Mouse (Mus musculus) embryonic facial prominence, embryonic 12.5 days (tissue): ENCODE results near the gene Zfp456. TPM values are rescaled to one million over a fixed set of nuclear protein-coding genes. Genes with fewer than 3 reads are reported as not detected.

Experiments used
- ATAC-seq: fragments of 200-750 bp; cut with Nextera tagmentation; 2 replicates; pipeline ENCODE4 v1.8.0; 2017; ENCODE audit not compliant: insufficient number of reproducible peaks, insufficient read depth, low FRiP score, low TSS enrichment
- H3K27ac ChIP-seq: fragments of 300-500 bp; sonication (generic); 2 replicates; pipeline ENCODE4 v1.5.1; 2016; ENCODE audit warnings: mild to moderate bottlenecking
- H3K27me3 ChIP-seq: fragments of 300-500 bp; sonication (generic); 2 replicates; pipeline ENCODE4 v1.6.1; 2016; ENCODE audit warnings: mild to moderate bottlenecking, moderate library complexity
- H3K36me3 ChIP-seq: fragments of 300-500 bp; sonication (generic); 2 replicates; pipeline ENCODE4 v1.6.1; 2016; ENCODE audit warnings: mild to moderate bottlenecking
- H3K4me1 ChIP-seq: fragments of 300-500 bp; sonication (generic); 2 replicates; pipeline ENCODE4 v1.6.1; 2016
- H3K4me2 ChIP-seq: fragments of 300-500 bp; sonication (generic); replicated peaks from 2 replicates; pipeline ENCODE4 v1.6.1; 2016; ENCODE audit warnings: mild to moderate bottlenecking, moderate library complexity
- H3K4me3 ChIP-seq: fragments of 300-500 bp; sonication (generic); 2 replicates; pipeline ENCODE4 v1.5.1; 2016; ENCODE audit warnings: mild to moderate bottlenecking
- H3K9ac ChIP-seq: fragments of 300-500 bp; sonication (generic); 2 replicates; pipeline ENCODE4 v1.6.1; 2016; ENCODE audit warnings: mild to moderate bottlenecking, moderate library complexity
- H3K9me3 ChIP-seq: fragments of 300-500 bp; sonication (generic); 2 replicates; pipeline ENCODE4 v1.6.1; 2016; ENCODE audit warnings: mild to moderate bottlenecking, moderate library complexity
- WGBS: fragments of 180-500 bp; shearing (Covaris S2); methylation state at CpG from one replicate; pipeline ENCODE4 v1.1.7; 2016; 5-methylcytosine and 5-hydroxymethylcytosine counted together
- polyA plus RNA-seq: library from polyadenylated mRNA; unstranded; fragments of >200 nt; fragmentation: Nextera tagmentation; extraction: Ambion mirVana; gene quantifications from 2 replicates; pipeline ENCODE4 v1.2.1, GENCODE M21; 2016

Gene Zfp456
- polyA plus RNA-seq, 1 experiment from 2014 or later: 1.5 TPM

DNA sequence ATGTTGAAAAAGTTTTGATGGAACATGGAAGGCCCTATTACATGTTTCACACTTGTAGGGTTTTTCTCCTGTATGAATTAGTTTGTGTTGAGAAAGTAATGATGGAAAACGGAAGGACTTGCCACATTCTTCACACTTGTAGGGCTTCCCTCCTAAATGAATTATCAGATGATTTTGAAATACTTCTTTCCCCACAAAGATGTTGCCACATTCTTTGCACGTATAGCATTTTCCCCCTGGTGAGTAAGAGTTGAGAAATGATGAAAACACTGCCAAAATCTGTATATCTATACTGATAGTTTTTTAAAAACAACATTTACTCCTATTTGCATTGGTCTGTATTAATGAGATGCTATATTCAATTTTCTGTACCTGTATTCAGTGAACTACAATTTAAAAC lies 32.2 kb downstream of the Zfp456 start:
- Histone ChIP-seq H3K36me3 (0 out of 2 replicates have a peak, but pooled peaks cover 5% of the 10 kb centered on the region), H3K27me3 (no peaks in the 10 kb centered on the region), H3K4me1 (no peaks in the 10 kb centered on the region), H3K9me3 (no peaks in the 10 kb centered on the region), H3K4me2 (no peak overlapping the region), H3K27ac (no peak overlapping the region), H3K4me3 (no peak overlapping the region), H3K9ac (no peak overlapping the region)
- 89% methylated on average over 2 of the region's 2 CpGs for whole genome bisulfite sequencing
- no peak for ATAC-seq

DNA sequence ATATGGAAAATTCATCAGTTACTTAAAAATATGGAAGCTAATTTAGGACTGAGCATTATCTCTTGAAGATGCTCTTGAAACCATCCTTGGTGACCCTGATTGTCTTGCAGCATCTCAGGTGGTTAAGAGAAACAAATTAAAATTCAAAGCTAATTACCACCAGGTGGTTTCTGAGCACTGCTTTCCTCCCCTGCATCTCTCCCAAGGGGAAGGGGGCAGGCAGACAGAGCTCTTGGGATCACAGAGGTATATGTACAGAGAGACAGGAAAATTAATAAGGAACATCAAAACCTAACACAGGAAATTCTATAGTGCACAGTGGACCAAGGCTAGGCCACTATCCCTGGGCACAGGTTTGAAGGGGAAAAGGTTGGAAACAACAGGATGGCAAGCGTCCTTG lies 42.7 kb downstream of the Zfp456 start:
- Histone ChIP-seq H3K4me2 (peak overlapping the region; percentile 68), H3K27me3 (no peaks in the 10 kb centered on the region), H3K9ac (peak overlapping the region; percentile 61; the same call in 1 of the 2 replicates), H3K4me1 (no peaks in the 10 kb centered on the region), H3K27ac (0 out of 2 replicates have a peak overlapping the region, but pooled peaks have one; percentile 41), H3K36me3 (no peaks in the 10 kb centered on the region), H3K9me3 (no peaks in the 10 kb centered on the region), H3K4me3 (peak overlapping the region; percentile 56)
- 59% methylated on average over 1 of the region's 1 CpGs for WGBS
- ATAC-seq: no peak

DNA sequence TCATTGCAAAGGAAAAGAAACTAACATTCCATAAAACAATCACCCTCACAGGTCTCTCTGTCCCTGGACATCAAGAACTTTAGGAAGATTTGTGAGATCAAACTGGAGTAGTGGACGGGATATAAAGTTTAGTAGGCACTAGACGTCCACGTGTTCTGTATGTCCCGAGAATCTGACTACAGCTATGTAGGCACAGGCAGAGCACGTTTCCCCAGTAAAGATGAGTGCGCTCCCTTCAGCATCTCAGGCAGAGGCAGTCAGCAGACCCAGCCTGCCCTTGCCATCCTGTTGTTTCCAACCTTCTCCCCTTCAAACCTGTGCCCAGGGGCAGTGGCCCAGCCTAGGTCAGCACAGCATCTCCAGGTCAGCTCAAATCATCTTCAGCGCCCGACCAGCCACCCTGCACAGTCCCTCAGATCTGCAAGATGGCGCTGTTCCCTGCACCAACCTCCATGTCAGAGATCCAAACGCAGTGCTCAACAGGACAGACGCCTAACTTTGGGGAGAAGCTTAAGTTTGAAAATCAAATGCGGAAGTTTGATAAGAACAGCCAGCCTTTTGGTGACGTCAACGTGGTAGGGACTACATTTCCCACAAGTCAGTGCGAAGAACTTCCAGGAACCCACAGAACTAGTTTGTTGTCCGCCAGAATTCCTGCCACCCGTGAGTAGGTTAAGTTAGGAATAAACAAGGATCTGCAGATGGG lies 43.4 kb downstream of the Zfp456 start, which contains the start of gene Zfp595:
Gene Zfp595 (minus strand): TSS at position 552 of the 706 bp plus-strand sequence.
- peak; percentile 86 for ATAC-seq
- no peaks in the 10 kb centered on the region for H3K27me3 ChIP-seq
- H3K36me3 ChIP-seq: no peaks in the 10 kb centered on the region
- peak within 1 kb of the TSS; percentile 68 for H3K4me2 ChIP-seq
- peak within 1 kb of the TSS; percentile 61 for H3K9ac ChIP-seq
- no peaks in the 10 kb centered on the region for H3K9me3 ChIP-seq
- H3K4me1 ChIP-seq: no peaks in the 10 kb centered on the region
- 17% methylated on average over 17 of the region's 17 CpGs for WGBS
- peak within 1 kb of the TSS; percentile 56 for H3K4me3 ChIP-seq
- peak within 1 kb of the TSS; percentile 41; the same call in 1 of the 2 replicates for H3K27ac ChIP-seq

Other genes starting within 250 kb of the Zfp456 start
- 6.8 and 7.8 TPM in 2 replicates for gene Rsl1, start 202.6 kb downstream of the Zfp456 start, polyA plus RNA-seq
- gene Zfp455, start 181.3 kb downstream of the Zfp456 start, polyA plus RNA-seq: 1.9 and 3.0 TPM in 2 replicates
- gene Zfp458, start 97.3 kb downstream of the Zfp456 start, polyA plus RNA-seq: 1.9 and 2.4 TPM in 2 replicates
- gene Zfp457, start 69.3 kb downstream of the Zfp456 start, polyA plus RNA-seq: 0.55 and 0.87 TPM in 2 replicates
- gene Zfp595, start 43.2 kb downstream of the Zfp456 start, polyA plus RNA-seq: 2.5 and 2.9 TPM in 2 replicates
- gene Gm28044, start 15.3 kb downstream of the Zfp456 start, polyA plus RNA-seq: not detected in 2 replicates
- gene Zfp953, start 15.2 kb downstream of the Zfp456 start, polyA plus RNA-seq: 0.94 and 0.96 TPM in 2 replicates
- 0.37 and 0.67 TPM in 2 replicates for gene Gm28041, start 77 bp downstream of the Zfp456 start, polyA plus RNA-seq
- gene Zfp429, start 24.0 kb upstream of the Zfp456 start, polyA plus RNA-seq: 4.9 and 6.6 TPM in 2 replicates
- 1.0 and 1.1 TPM in 2 replicates for gene Zfp459, start 45.6 kb upstream of the Zfp456 start, polyA plus RNA-seq
- 9.5 and 10.4 TPM in 2 replicates for gene Zfp874a, start 75.8 kb upstream of the Zfp456 start, polyA plus RNA-seq
- gene Zfp874b, start 108.4 kb upstream of the Zfp456 start, polyA plus RNA-seq: 2.9 and 3.8 TPM in 2 replicates
- gene Zfp58, start 124.7 kb upstream of the Zfp456 start, polyA plus RNA-seq: 22.5 and 24.0 TPM in 2 replicates
- not detected in 2 replicates for gene Gm26965, start 150.3 kb upstream of the Zfp456 start, polyA plus RNA-seq
- gene Zfp87, start 150.4 kb upstream of the Zfp456 start, polyA plus RNA-seq: 25.0 and 25.2 TPM in 2 replicates
- 16.9 and 17.0 TPM in 2 replicates for gene Zfp748, start 178.0 kb upstream of the Zfp456 start, polyA plus RNA-seq
- gene Zfp729b, start 233.9 kb upstream of the Zfp456 start, polyA plus RNA-seq: 5.3 TPM in 2 replicates